16 mouse cellular contexts compared by ENCODE assay signal in the genomic region with DNA sequence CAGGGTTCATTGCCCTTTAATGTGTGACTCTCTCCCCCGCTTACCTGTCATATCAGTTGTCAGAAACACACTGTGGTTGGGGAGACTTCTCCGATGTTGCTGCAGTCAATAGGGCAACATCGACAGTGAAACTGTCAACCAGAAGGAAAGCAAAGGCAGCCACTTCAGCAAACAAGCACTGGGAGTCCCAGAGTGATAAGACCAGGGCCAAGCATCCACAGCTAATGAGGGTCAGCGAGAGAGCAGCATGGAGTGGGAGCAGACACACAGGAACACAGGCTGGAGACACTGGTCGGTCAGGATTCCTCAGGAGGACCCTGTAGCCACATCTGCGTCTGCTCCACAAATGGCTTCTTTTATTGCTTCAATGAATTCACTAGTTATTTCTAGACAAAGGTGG.
A peak's percentile ranks its signal among the peaks of the same experiment; 100 is the strongest.
DNase-seq lines count a peak whose midpoint lies in the region; ATAC-seq lines count a peak whose summit lies in the region.
"Had no signal": no experiment of that assay in that cellular context is flagged by ENCODE, and none has a peak within 500 bp of the region (broad histone marks: within the 10 kb centered on the region; RNA-seq: fewer than 3 reads in every experiment).

No protein-coding gene starts in this region.

- no peak overlapping the region for H3K9ac ChIP-seq in heart, embryonic 16.5 days (ENCODE audit: low read length)
- H3K9ac ChIP-seq in midbrain, embryonic 16.5 days (ENCODE audit: low read depth, low read length): no peak overlapping the region
- no peak overlapping the region for H3K9ac ChIP-seq in midbrain, embryonic 11.5 days (ENCODE audit: low read length)
- H3K9ac ChIP-seq: embryonic facial prominence, embryonic 12.5 days had no signal

- peak overlapping the region; percentile 36 for H3K4me2 ChIP-seq in heart, embryonic 16.5 days (ENCODE audit: low read depth, low read length)
- H3K4me2 ChIP-seq in midbrain, embryonic 16.5 days (ENCODE audit: low read length): no peak overlapping the region
- no peak overlapping the region for H3K4me2 ChIP-seq in midbrain, embryonic 11.5 days
- H3K4me2 ChIP-seq: embryonic facial prominence, embryonic 12.5 days had no signal

- 19% methylated on average over 6 of the region's 6 CpGs for WGBS in heart, embryonic 16.5 days
- 50% methylated on average over 6 of the region's 6 CpGs for WGBS in midbrain, embryonic 16.5 days
- WGBS in midbrain, embryonic 11.5 days: 83% methylated on average over 6 of the region's 6 CpGs

- no peaks in the 10 kb centered on the region for H3K36me3 ChIP-seq in heart, embryonic 16.5 days (ENCODE audit: control insufficient read depth, insufficient read depth)
- no peaks in the 10 kb centered on the region for H3K36me3 ChIP-seq in midbrain, embryonic 16.5 days (ENCODE audit: control insufficient read depth, insufficient read depth, low read length)
- H3K36me3 ChIP-seq in midbrain, embryonic 11.5 days (ENCODE audit: control insufficient read depth, insufficient read depth, low read length): no peaks in the 10 kb centered on the region
- H3K36me3 ChIP-seq: embryonic facial prominence, embryonic 12.5 days had no signal

- H3K4me3 ChIP-seq in heart, embryonic 16.5 days (ENCODE audit: low read length): no peak overlapping the region
- H3K4me3 ChIP-seq in midbrain, embryonic 16.5 days (ENCODE audit: low read depth, low read length): no peak overlapping the region
- no peak overlapping the region for H3K4me3 ChIP-seq in midbrain, embryonic 11.5 days (ENCODE audit: low read depth, low read length)
- H3K4me3 ChIP-seq: embryonic facial prominence, embryonic 12.5 days had no signal

- no peak overlapping the region for H3K27ac ChIP-seq in heart, embryonic 16.5 days (ENCODE audit: low read length)
- H3K27ac ChIP-seq in midbrain, embryonic 16.5 days (ENCODE audit: low read length): peak overlapping the region; percentile 50; the same call in 1 of the 2 replicates
- no peak overlapping the region for H3K27ac ChIP-seq in midbrain, embryonic 11.5 days (ENCODE audit: low read depth, low read length)
- H3K27ac ChIP-seq: embryonic facial prominence, embryonic 12.5 days had no signal

- no peak for ATAC-seq in heart, embryonic 16.5 days (replicated peaks; ENCODE audit: extremely low read depth, insufficient read depth, low FRiP score)
- no peak for ATAC-seq in midbrain, embryonic 16.5 days
- no peak for ATAC-seq in midbrain, embryonic 11.5 days (ENCODE audit: low FRiP score)
- ATAC-seq: activated CD4-positive, CD25-positive, alpha-beta regulatory T cell, adult 4 months had no signal

- H3K4me1 ChIP-seq in heart, embryonic 16.5 days (ENCODE audit: control insufficient read depth, insufficient read depth, low read length): peaks cover 5% of the 10 kb centered on the region; the same call in 1 of the 2 replicates
- peaks cover 4% of the 10 kb centered on the region; the same call in 1 of the 2 replicates for H3K4me1 ChIP-seq in midbrain, embryonic 16.5 days (ENCODE audit: control insufficient read depth, insufficient read depth, low read length)
- no peaks in the 10 kb centered on the region for H3K4me1 ChIP-seq in midbrain, embryonic 11.5 days (ENCODE audit: control insufficient read depth, insufficient read depth, low read length)
- H3K4me1 ChIP-seq: embryonic facial prominence, embryonic 12.5 days had no signal

- H3K9me3 ChIP-seq in heart, embryonic 16.5 days (replicated peaks; ENCODE audit: control insufficient read depth, low read length): no peaks in the 10 kb centered on the region
- H3K9me3 ChIP-seq in midbrain, embryonic 16.5 days (replicated peaks; ENCODE audit: control insufficient read depth, low read length, poor library complexity, severe bottlenecking): no peaks in the 10 kb centered on the region
- H3K9me3 ChIP-seq in midbrain, embryonic 11.5 days (ENCODE audit: control insufficient read depth, low read length): no peaks in the 10 kb centered on the region
- H3K9me3 ChIP-seq: embryonic facial prominence, embryonic 12.5 days had no signal

- DNase-seq in embryo, embryonic 10 days (ENCODE audit: low spot score): peak; percentile 7
- DNase-seq in embryo, embryonic 11 days: no peak
- DNase-seq in heart, adult 18-20 months: no peak
- DNase-seq in kidney, postnatal 4 days: peak; percentile 27 to 37
- DNase-seq in kidney, adult 8-10 months: no peak
- no peak for DNase-seq in midbrain, embryonic 11.5 days (ENCODE audit: low spot score, missing footprints)
- DNase-seq: adrenal gland, postnatal 36 days; cerebellum, postnatal 25 days; kidney, postnatal 25 days; lung, adult 2 months; right cerebral cortex, postnatal 25 days had no signal

- no peaks in the 10 kb centered on the region for H3K27me3 ChIP-seq in heart, embryonic 16.5 days (ENCODE audit: control insufficient read depth, insufficient read depth, low read length)
- no peaks in the 10 kb centered on the region for H3K27me3 ChIP-seq in midbrain, embryonic 16.5 days (ENCODE audit: control insufficient read depth, insufficient read depth, low read depth, low read length)
- no peaks in the 10 kb centered on the region for H3K27me3 ChIP-seq in midbrain, embryonic 11.5 days (ENCODE audit: control insufficient read depth, insufficient read depth, low read length)
- H3K27me3 ChIP-seq: CH12.LX; embryonic facial prominence, embryonic 12.5 days had no signal

Comparison
In these comparisons a context has a peak if more than half of its experiments do, and no peak if none do; other contexts are left out.
1. DNase-seq: peak in embryo, embryonic 10 days (single experiment) and kidney, postnatal 4 days (2 of 2); none in embryo, embryonic 11 days (single experiment), heart, adult 18-20 months (0 of 2), kidney, adult 8-10 months (0 of 2) and midbrain, embryonic 11.5 days (single experiment).